Mouse (Mus musculus) lung, adult 2 months (tissue): ENCODE measurements around the gene Tnrc6c.

Source experiments
- CTCF ChIP-seq: fragments of 200-500 bp; IDR thresholded peaks from 2 replicates; pipeline ENCODE4 v1.5.1; 2011; ENCODE audit warnings: mild to moderate bottlenecking, low read length, control low read depth; ENCODE audit not compliant: insufficient read depth
- POLR2A ChIP-seq: fragments of 200-500 bp; IDR thresholded peaks from 2 replicates; pipeline ENCODE4 v1.6.1; 2011; ENCODE audit warnings: low read depth, mild to moderate bottlenecking, control low read depth, low read length, borderline replicate concordance; ENCODE audit errors: extremely low read depth

GRCm38 (mm10) chr11:117751544-117751943 lies 97.5 kb downstream of the Tnrc6c start:
- TF ChIP-seq CTCF (no peak), POLR2A (no peak)
